Mouse (Mus musculus): Measurements from ENCODE around the gene Alox15. TPM values are rescaled to one million over a fixed set of nuclear protein-coding genes. Genes with fewer than 3 reads are reported as not detected.

The Alox15 gene
- total and polyA plus RNA-seq, 2 experiments from 2014 or later, result 0.28 TPM; not detected in 1

GRCm38 (mm10) chr11:70348630-70349029, 3.2 kb downstream of the Alox15 start:
- Histone ChIP-seq H3K4me3 (ENCODE audit: low read depth, low read length) (no peak overlapping the region), H3K9ac (replicated peaks; ENCODE audit: low read length, poor library complexity, severe bottlenecking) (no peak overlapping the region), H3K27me3 (ENCODE audit: insufficient read depth, low read length) (peaks cover 21% of the 10 kb centered on the region), H3K36me3 (ENCODE audit: insufficient read depth, low read length) (no peaks in the 10 kb centered on the region), H3K9me3 (ENCODE audit: low read length) (no peaks in the 10 kb centered on the region), H3K4me1 (ENCODE audit: insufficient read depth, low read length) (0 out of 2 replicates have a peak, but pooled peaks cover 6% of the 10 kb centered on the region), H3K27ac (ENCODE audit: low read depth, low read length) (no peak overlapping the region), H3K4me2 (ENCODE audit: low read depth, low read length, poor library complexity, severe bottlenecking) (no peak overlapping the region)
- no peak for TF ChIP-seq CTCF (IDR thresholded peaks at IDR 0.05)
- ATAC-seq (ENCODE audit: low FRiP score) (no peak), DNase-seq (ENCODE audit: low spot score) (no peak)
- 89% methylated on average over 9 of the region's 9 CpGs for WGBS

- Histone ChIP-seq H3K36me3 (ENCODE audit: insufficient read depth, low read length) (no peaks in the 10 kb centered on the region), H3K27me3 (ENCODE audit: insufficient read depth, low read length) (peaks cover 19% of the 10 kb centered on the region), H3K4me2 (ENCODE audit: low read depth, low read length, poor library complexity, severe bottlenecking) (no peak overlapping the region), H3K27ac (ENCODE audit: low read depth, low read length) (no peak overlapping the region), H3K9me3 (ENCODE audit: low read length) (no peaks in the 10 kb centered on the region), H3K9ac (replicated peaks; ENCODE audit: low read length, poor library complexity, severe bottlenecking) (no peak overlapping the region), H3K4me3 (ENCODE audit: low read depth, low read length) (no peak overlapping the region), H3K4me1 (ENCODE audit: insufficient read depth, low read length) (0 out of 2 replicates have a peak, but pooled peaks cover 6% of the 10 kb centered on the region)
- 84% methylated on average over 10 of the region's 10 CpGs for WGBS
- no peak for TF ChIP-seq CTCF (IDR thresholded peaks at IDR 0.05)
- no peak for ATAC-seq (ENCODE audit: low FRiP score)
- DNase-seq (ENCODE audit: low spot score), result no peak
Measured at GRCm38 (mm10) chr11:70347861-70348260, 4.0 kb downstream of the Alox15 start.

GRCm38 (mm10) chr11:70345546-70345945, 6.3 kb downstream of the Alox15 start:
- H3K9ac ChIP-seq (replicated peaks; ENCODE audit: low read length, poor library complexity, severe bottlenecking), result no peak overlapping the region
- no peak for ATAC-seq (ENCODE audit: low FRiP score)
- H3K4me3 ChIP-seq (ENCODE audit: low read depth, low read length), result no peak overlapping the region
- 92% methylated on average over 8 of the region's 8 CpGs for WGBS
- TF ChIP-seq CTCF (IDR thresholded peaks at IDR 0.05), result no peak
- H3K36me3 ChIP-seq (ENCODE audit: insufficient read depth, low read length), result no peaks in the 10 kb centered on the region
- H3K27ac ChIP-seq (ENCODE audit: low read depth, low read length), result no peak overlapping the region
- no peak overlapping the region for H3K4me2 ChIP-seq (ENCODE audit: low read depth, low read length, poor library complexity, severe bottlenecking)
- no peaks in the 10 kb centered on the region for H3K4me1 ChIP-seq (ENCODE audit: insufficient read depth, low read length)
- no peak for DNase-seq (ENCODE audit: low spot score)
- no peaks in the 10 kb centered on the region for H3K9me3 ChIP-seq (ENCODE audit: low read length)
- H3K27me3 ChIP-seq (ENCODE audit: insufficient read depth, low read length), result peaks cover 7% of the 10 kb centered on the region

- Histone ChIP-seq H3K9me3 (ENCODE audit: low read length) (no peaks in the 10 kb centered on the region), H3K4me2 (ENCODE audit: low read depth, low read length, poor library complexity, severe bottlenecking) (no peak overlapping the region), H3K9ac (replicated peaks; ENCODE audit: low read length, poor library complexity, severe bottlenecking) (no peak overlapping the region), H3K27ac (ENCODE audit: low read depth, low read length) (no peak overlapping the region), H3K27me3 (ENCODE audit: insufficient read depth, low read length) (peaks cover 2% of the 10 kb centered on the region; the same call in 1 of the 2 replicates), H3K36me3 (ENCODE audit: insufficient read depth, low read length) (no peaks in the 10 kb centered on the region), H3K4me3 (ENCODE audit: low read depth, low read length) (no peak overlapping the region), H3K4me1 (ENCODE audit: insufficient read depth, low read length) (no peaks in the 10 kb centered on the region)
- ATAC-seq (ENCODE audit: low FRiP score) (no peak), DNase-seq (ENCODE audit: low spot score) (no peak)
- WGBS, result 86% methylated on average over 10 of the region's 10 CpGs
- no peak for TF ChIP-seq CTCF (IDR thresholded peaks at IDR 0.05)
Measured at GRCm38 (mm10) chr11:70345061-70345460, 6.8 kb downstream of the Alox15 start.

- H3K27me3 ChIP-seq (ENCODE audit: insufficient read depth, low read length), result no peaks in the 10 kb centered on the region
- H3K36me3 ChIP-seq (ENCODE audit: insufficient read depth, low read length), result no peaks in the 10 kb centered on the region
- no peak overlapping the region for H3K4me2 ChIP-seq (ENCODE audit: low read depth, low read length, poor library complexity, severe bottlenecking)
- 19% methylated on average over 7 of the region's 7 CpGs for WGBS
- no peak overlapping the region for H3K9ac ChIP-seq (replicated peaks; ENCODE audit: low read length, poor library complexity, severe bottlenecking)
- no peak for DNase-seq (ENCODE audit: low spot score)
- H3K4me1 ChIP-seq (ENCODE audit: insufficient read depth, low read length), result no peaks in the 10 kb centered on the region
- TF ChIP-seq CTCF (IDR thresholded peaks at IDR 0.05), result no peak
- no peaks in the 10 kb centered on the region for H3K9me3 ChIP-seq (ENCODE audit: low read length)
- no peak overlapping the region for H3K27ac ChIP-seq (ENCODE audit: low read depth, low read length)
- H3K4me3 ChIP-seq (ENCODE audit: low read depth, low read length), result no peak overlapping the region
- no peak for ATAC-seq (ENCODE audit: low FRiP score)
Measured at GRCm38 (mm10) chr11:70339481-70339880, 12.3 kb downstream of the Alox15 start.

GRCm38 (mm10) chr11:70334477-70334876, 17.4 kb downstream of the Alox15 start:
- Histone ChIP-seq H3K36me3 (ENCODE audit: insufficient read depth, low read length) (no peaks in the 10 kb centered on the region), H3K4me3 (ENCODE audit: low read depth, low read length) (no peak overlapping the region), H3K27me3 (ENCODE audit: insufficient read depth, low read length) (no peaks in the 10 kb centered on the region), H3K27ac (ENCODE audit: low read depth, low read length) (no peak overlapping the region), H3K4me2 (ENCODE audit: low read depth, low read length, poor library complexity, severe bottlenecking) (no peak overlapping the region), H3K9ac (replicated peaks; ENCODE audit: low read length, poor library complexity, severe bottlenecking) (no peak overlapping the region), H3K4me1 (ENCODE audit: insufficient read depth, low read length) (no peaks in the 10 kb centered on the region), H3K9me3 (ENCODE audit: low read length) (no peaks in the 10 kb centered on the region)
- DNase-seq (ENCODE audit: low spot score) (peak; percentile 69), ATAC-seq (ENCODE audit: low FRiP score) (no peak)
- 31% methylated on average over 4 of the region's 4 CpGs for WGBS
- peak; percentile 81 for TF ChIP-seq CTCF (IDR thresholded peaks at IDR 0.05)

All from midbrain, postnatal 0 days (tissue).